Mouse (Mus musculus): ENCODE measurements around the gene Sh3d19. TPM values are rescaled to one million over a fixed set of nuclear protein-coding genes. Genes with fewer than 3 reads are reported as not detected.

The Sh3d19 gene
- polyA plus RNA-seq, 1 experiment from 2014 or later = 8.6 TPM

- Histone ChIP-seq H3K4me2 (no peak overlapping the region), H3K36me3 (no peaks in the 10 kb centered on the region), H3K27me3 (no peaks in the 10 kb centered on the region), H3K9me3 (no peaks in the 10 kb centered on the region), H3K4me3 (no peak overlapping the region), H3K27ac (replicated peaks) (no peak overlapping the region), H3K9ac (no peak overlapping the region), H3K4me1 (replicated peaks) (peaks cover 4% of the 10 kb centered on the region; the same call in 1 of the 2 replicates)
- WGBS = 90% methylated on average over 4 of the region's 4 CpGs
- no peak for ATAC-seq (ENCODE audit: low read depth)
Observed at GRCm38 (mm10) chr3:86108576-86108975, 137.7 kb downstream of the Sh3d19 start.

- H3K27ac ChIP-seq (replicated peaks) = no peak overlapping the region
- H3K4me2 ChIP-seq = no peak overlapping the region
- peaks cover 4% of the 10 kb centered on the region; the same call in 1 of the 2 replicates for H3K4me1 ChIP-seq (replicated peaks)
- H3K9me3 ChIP-seq = no peaks in the 10 kb centered on the region
- ATAC-seq (ENCODE audit: low read depth) = no peak
- H3K4me3 ChIP-seq = no peak overlapping the region
- H3K36me3 ChIP-seq = no peaks in the 10 kb centered on the region
- no peak overlapping the region for H3K9ac ChIP-seq
- WGBS = 93% methylated on average over 7 of the region's 7 CpGs
- H3K27me3 ChIP-seq = no peaks in the 10 kb centered on the region
Observed at GRCm38 (mm10) chr3:86109099-86109498, 138.2 kb downstream of the Sh3d19 start.

GRCm38 (mm10) chr3:86110077-86110476 is 139.2 kb downstream of the Sh3d19 start:
- H3K4me1 ChIP-seq (replicated peaks) = peaks cover 11% of the 10 kb centered on the region
- no peaks in the 10 kb centered on the region for H3K36me3 ChIP-seq
- WGBS = 24% methylated on average over 10 of the region's 10 CpGs
- H3K4me3 ChIP-seq = no peak overlapping the region
- H3K4me2 ChIP-seq = 0 out of 2 replicates have a peak overlapping the region, but pooled peaks have one; percentile 18
- H3K9ac ChIP-seq = no peak overlapping the region
- no peaks in the 10 kb centered on the region for H3K27me3 ChIP-seq
- H3K27ac ChIP-seq (replicated peaks) = no peak overlapping the region
- H3K9me3 ChIP-seq = no peaks in the 10 kb centered on the region
- no peak for ATAC-seq (ENCODE audit: low read depth)

GRCm38 (mm10) chr3:86112766-86113165 is 141.9 kb downstream of the Sh3d19 start:
- WGBS = 60% methylated on average over 7 of the region's 7 CpGs

GRCm38 (mm10) chr3:86114659-86115338 is 143.9 kb downstream of the Sh3d19 start:
- H3K4me2 ChIP-seq = no peak overlapping the region
- H3K27me3 ChIP-seq = no peaks in the 10 kb centered on the region
- peaks cover 27% of the 10 kb centered on the region for H3K4me1 ChIP-seq (replicated peaks)
- H3K27ac ChIP-seq (replicated peaks) = peak overlapping the region; percentile 35
- no peak for ATAC-seq (ENCODE audit: low read depth)
- H3K36me3 ChIP-seq = peaks cover 7% of the 10 kb centered on the region; the same call in 1 of the 2 replicates
- H3K4me3 ChIP-seq = no peak overlapping the region
- H3K9ac ChIP-seq = no peak overlapping the region
- H3K9me3 ChIP-seq = peaks cover 5% of the 10 kb centered on the region; the same call in 1 of the 2 replicates
- WGBS = 59% methylated on average over 12 of the region's 12 CpGs

More at GRCm38 (mm10) chr3:86112766-86113165, 141.9 kb downstream of the Sh3d19 start:
- Histone ChIP-seq H3K27me3 (no peaks in the 10 kb centered on the region), H3K9ac (no peak overlapping the region), H3K4me1 (replicated peaks) (peaks cover 14% of the 10 kb centered on the region), H3K27ac (replicated peaks) (peak overlapping the region; percentile 33; the same call in 1 of the 2 replicates), H3K36me3 (peaks cover 7% of the 10 kb centered on the region; the same call in 1 of the 2 replicates), H3K9me3 (peaks cover 5% of the 10 kb centered on the region; the same call in 1 of the 2 replicates), H3K4me2 (no peak overlapping the region), H3K4me3 (no peak overlapping the region)
- ATAC-seq (ENCODE audit: low read depth) = no peak

- Histone ChIP-seq H3K4me2 (no peak overlapping the region), H3K27ac (replicated peaks) (no peak overlapping the region), H3K9me3 (peaks cover 5% of the 10 kb centered on the region; the same call in 1 of the 2 replicates), H3K36me3 (peaks cover 10% of the 10 kb centered on the region; the same call in 1 of the 2 replicates), H3K4me1 (replicated peaks) (peaks cover 23% of the 10 kb centered on the region), H3K9ac (no peak overlapping the region), H3K4me3 (no peak overlapping the region), H3K27me3 (no peaks in the 10 kb centered on the region)
- no peak for ATAC-seq (ENCODE audit: low read depth)
- 98% methylated on average over 4 of the region's 4 CpGs for WGBS
Observed at GRCm38 (mm10) chr3:86116951-86117350, 146.0 kb downstream of the Sh3d19 start.

- H3K27ac ChIP-seq (replicated peaks) = peak overlapping the region; percentile 54; the same call in 1 of the 2 replicates
- peak overlapping the region; percentile 43; the same call in 1 of the 2 replicates for H3K9ac ChIP-seq
- no peak for ATAC-seq (ENCODE audit: low read depth)
Observed at GRCm38 (mm10) chr3:86119237-86119932, 148.5 kb downstream of the Sh3d19 start.

GRCm38 (mm10) chr3:86122156-86122555 is 151.2 kb downstream of the Sh3d19 start:
- Histone ChIP-seq H3K36me3 (0 out of 2 replicates have a peak, but pooled peaks cover 8% of the 10 kb centered on the region), H3K4me2 (no peak overlapping the region), H3K9me3 (no peaks in the 10 kb centered on the region), H3K4me1 (replicated peaks) (peaks cover 13% of the 10 kb centered on the region), H3K27me3 (no peaks in the 10 kb centered on the region), H3K4me3 (no peak overlapping the region), H3K27ac (replicated peaks) (no peak overlapping the region), H3K9ac (no peak overlapping the region)
- no peak for ATAC-seq (ENCODE audit: low read depth)

More at GRCm38 (mm10) chr3:86119237-86119932, 148.5 kb downstream of the Sh3d19 start:
- Histone ChIP-seq H3K9me3 (peaks cover 5% of the 10 kb centered on the region; the same call in 1 of the 2 replicates), H3K4me1 (replicated peaks) (peaks cover 21% of the 10 kb centered on the region), H3K27me3 (no peaks in the 10 kb centered on the region), H3K36me3 (peaks cover 15% of the 10 kb centered on the region; the same call in 1 of the 2 replicates), H3K4me2 (no peak overlapping the region), H3K4me3 (no peak overlapping the region)
- WGBS = 52% methylated on average over 16 of the region's 16 CpGs

GRCm38 (mm10) chr3:86123251-86123746 is 152.4 kb downstream of the Sh3d19 start:
- Histone ChIP-seq H3K9ac (no peak overlapping the region), H3K4me3 (no peak overlapping the region), H3K36me3 (0 out of 2 replicates have a peak, but pooled peaks cover 8% of the 10 kb centered on the region), H3K27ac (replicated peaks) (no peak overlapping the region), H3K4me1 (replicated peaks) (peaks cover 13% of the 10 kb centered on the region), H3K4me2 (no peak overlapping the region), H3K9me3 (no peaks in the 10 kb centered on the region), H3K27me3 (no peaks in the 10 kb centered on the region)
- WGBS = 94% methylated on average over 8 of the region's 8 CpGs
- ATAC-seq (ENCODE audit: low read depth) = no peak

GRCm38 (mm10) chr3:86129757-86130156 is 158.8 kb downstream of the Sh3d19 start:
- no peak overlapping the region for H3K9ac ChIP-seq
- H3K9me3 ChIP-seq = no peaks in the 10 kb centered on the region
- no peak overlapping the region for H3K4me2 ChIP-seq
- no peaks in the 10 kb centered on the region for H3K27me3 ChIP-seq
- WGBS = 12% methylated on average over 6 of the region's 6 CpGs
- no peak overlapping the region for H3K27ac ChIP-seq (replicated peaks)
- ATAC-seq (ENCODE audit: low read depth) = peak; percentile 47; the same call in 1 of the 2 replicates
- H3K36me3 ChIP-seq = peaks cover 2% of the 10 kb centered on the region; the same call in 1 of the 2 replicates
- H3K4me1 ChIP-seq (replicated peaks) = no peaks in the 10 kb centered on the region
- no peak overlapping the region for H3K4me3 ChIP-seq

- no peak overlapping the region for H3K9ac ChIP-seq
- H3K4me2 ChIP-seq = no peak overlapping the region
- peaks cover 56% of the 10 kb centered on the region for H3K36me3 ChIP-seq
- no peak overlapping the region for H3K4me3 ChIP-seq
- WGBS = 89% methylated on average over 6 of the region's 6 CpGs
- no peak for ATAC-seq (ENCODE audit: low read depth)
- H3K4me1 ChIP-seq (replicated peaks) = peaks cover 4% of the 10 kb centered on the region; the same call in 1 of the 2 replicates
- no peak overlapping the region for H3K27ac ChIP-seq (replicated peaks)
- H3K9me3 ChIP-seq = no peaks in the 10 kb centered on the region
- H3K27me3 ChIP-seq = no peaks in the 10 kb centered on the region
Observed at GRCm38 (mm10) chr3:86134939-86135638, 164.2 kb downstream of the Sh3d19 start.

Data from neural tube, embryonic 13.5 days (tissue).